Mouse (Mus musculus): ENCODE measurements around the gene 1700020A23Rik.

GRCm38 (mm10) chr2:130438861-130439260, 33.8 kb downstream of the 1700020A23Rik start:
- TF ChIP-seq E2F4 (IDR thresholded peaks at IDR 0.05; ENCODE audit: borderline replicate concordance, low read depth, low read length) (no peak), SMC3 (IDR thresholded peaks at IDR 0.05; ENCODE audit: low read depth, low read length) (no peak), MXI1 (IDR thresholded peaks at IDR 0.05; ENCODE audit: low read depth, low read length) (no peak), BHLHE40 (IDR thresholded peaks at IDR 0.05; ENCODE audit: borderline replicate concordance, low read depth, low read length) (no peak)

Data from MEL (cell line).